Mouse (Mus musculus) midbrain, embryonic 11.5 days (tissue): ENCODE results near the gene Duox2. TPM values are rescaled to one million over a fixed set of nuclear protein-coding genes. Genes with fewer than 3 reads are reported as not detected.
"Not testable (repeated sequence)": the region's sequence is repeated elsewhere in the genome, so short reads cannot be mapped to it uniquely, and the experiment has no call there.

Experiments
- ATAC-seq: fragments of 200-750 bp; cut with Nextera tagmentation; 2 replicates; pipeline ENCODE4 v1.8.0; 2017; ENCODE audit warnings: moderate TSS enrichment, moderate library complexity; ENCODE audit not compliant: low FRiP score
- DNase-seq: peaks from one replicate; pipeline ENCODE4 v3.0.0; 2015; ENCODE audit warnings: low spot score; ENCODE audit errors: missing footprints
- H3K27ac ChIP-seq: fragments of 300-500 bp; sonication (generic); 2 replicates; pipeline ENCODE4 v1.5.1; 2014; ENCODE audit warnings: low read depth, low read length
- H3K27me3 ChIP-seq: fragments of 300-500 bp; sonication (generic); 2 replicates; pipeline ENCODE4 v1.6.1; 2014; ENCODE audit warnings: mild to moderate bottlenecking, low read length, moderate library complexity, mixed read lengths; ENCODE audit not compliant: control insufficient read depth, insufficient read depth
- H3K36me3 ChIP-seq: fragments of 300-500 bp; sonication (generic); 2 replicates; pipeline ENCODE4 v1.6.1; 2014; ENCODE audit warnings: mild to moderate bottlenecking, low read length, moderate library complexity, mixed read lengths; ENCODE audit not compliant: control insufficient read depth, insufficient read depth
- H3K4me1 ChIP-seq: fragments of 300-500 bp; sonication (generic); 2 replicates; pipeline ENCODE4 v1.6.1; 2014; ENCODE audit warnings: low read length; ENCODE audit not compliant: control insufficient read depth, insufficient read depth
- H3K4me2 ChIP-seq: fragments of 300-500 bp; sonication (generic); 2 replicates; pipeline ENCODE4 v1.6.1; 2014; ENCODE audit warnings: mild to moderate bottlenecking, moderate library complexity
- H3K4me3 ChIP-seq: fragments of 300-500 bp; sonication (generic); 2 replicates; pipeline ENCODE4 v1.5.1; 2014; ENCODE audit warnings: low read depth, low read length
- H3K9ac ChIP-seq: fragments of 300-500 bp; sonication (generic); 2 replicates; pipeline ENCODE4 v1.6.1; 2014; ENCODE audit warnings: low read length
- H3K9me3 ChIP-seq: fragments of 300-500 bp; sonication (generic); 2 replicates; pipeline ENCODE4 v1.6.1; 2016; ENCODE audit warnings: low read length; ENCODE audit not compliant: control insufficient read depth
- WGBS: fragments of 180-500 bp; shearing (Covaris S2); extraction: QIAGEN DNeasy Blood & Tissue Kit; methylation state at CpG from one replicate; pipeline ENCODE4 v1.1.7; 2014; 5-methylcytosine and 5-hydroxymethylcytosine counted together
- polyA plus RNA-seq: library from polyadenylated mRNA; unstranded; fragments of >200 nt; fragmentation: Nextera tagmentation; extraction: Ambion mirVana; gene quantifications from 2 replicates; pipeline ENCODE4 v1.2.1, GENCODE M21; 2014

Gene Duox2
- polyA plus RNA-seq = 0.03 TPM in 1 of 2 replicates, not detected in the other

GRCm38 (mm10) chr2:122298096-122298499 lies at the start of gene Duox2:
Gene Duox2 (minus strand): TSS chr2:122298449.
- Histone ChIP-seq H3K9me3 (no peaks in the 10 kb centered on the region), H3K4me1 (peaks cover 21% of the 10 kb centered on the region), H3K27ac (no peak within 1 kb of the TSS), H3K27me3 (peaks cover 85% of the 10 kb centered on the region), H3K4me2 (peak within 1 kb of the TSS; percentile 31), H3K36me3 (no peaks in the 10 kb centered on the region), H3K9ac (no peak within 1 kb of the TSS), H3K4me3 (peak within 1 kb of the TSS; percentile 21)
- WGBS = under 1% methylated on average over 13 of the region's 13 CpGs
- peak; percentile 95 for DNase-seq
- ATAC-seq = no peak

- H3K4me3 ChIP-seq = no peak overlapping the region
- DNase-seq (no peak), ATAC-seq (no peak)
- H3K4me2 ChIP-seq = no peak overlapping the region
- peaks cover 20% of the 10 kb centered on the region for H3K4me1 ChIP-seq
- no peaks in the 10 kb centered on the region for H3K9me3 ChIP-seq
- H3K9ac ChIP-seq = no peak overlapping the region
- H3K27ac ChIP-seq = no peak overlapping the region
- no peaks in the 10 kb centered on the region for H3K36me3 ChIP-seq
- WGBS = 86% methylated on average over 3 of the region's 3 CpGs
- no peaks in the 10 kb centered on the region for H3K27me3 ChIP-seq
Measured at GRCm38 (mm10) chr2:122347257-122347656, 49.0 kb upstream of the Duox2 start.

- ATAC-seq = not testable (repeated sequence)
Measured at GRCm38 (mm10) chr2:122346164-122346563, 47.9 kb upstream of the Duox2 start.

GRCm38 (mm10) chr2:122345106-122345893 lies 47.1 kb upstream of the Duox2 start:
- no peaks in the 10 kb centered on the region for H3K27me3 ChIP-seq
- no peaks in the 10 kb centered on the region for H3K9me3 ChIP-seq
- no peak overlapping the region for H3K4me2 ChIP-seq
- DNase-seq (no peak), ATAC-seq (no peak)
- no peaks in the 10 kb centered on the region for H3K36me3 ChIP-seq
- no peak overlapping the region for H3K4me3 ChIP-seq
- 87% methylated on average over 6 of the region's 6 CpGs for WGBS
- H3K27ac ChIP-seq = no peak overlapping the region
- H3K9ac ChIP-seq = no peak overlapping the region
- peaks cover 15% of the 10 kb centered on the region for H3K4me1 ChIP-seq

More at GRCm38 (mm10) chr2:122346164-122346563, 47.9 kb upstream of the Duox2 start:
- 92% methylated on average over 6 of the region's 6 CpGs for WGBS
- not testable (repeated sequence) for H3K27ac ChIP-seq, DNase-seq, H3K9ac ChIP-seq, H3K9me3 ChIP-seq, H3K4me2 ChIP-seq, H3K36me3 ChIP-seq, H3K27me3 ChIP-seq, H3K4me3 ChIP-seq
- peaks cover 15% of the 10 kb centered on the region for H3K4me1 ChIP-seq

GRCm38 (mm10) chr2:122337291-122337690 lies 39.0 kb upstream of the Duox2 start:
- Histone ChIP-seq H3K27me3 (no peaks in the 10 kb centered on the region), H3K27ac (no peak overlapping the region), H3K36me3 (no peaks in the 10 kb centered on the region), H3K9ac (no peak overlapping the region), H3K4me2 (peak overlapping the region; percentile 23; the same call in 1 of the 2 replicates), H3K9me3 (no peaks in the 10 kb centered on the region), H3K4me3 (0 out of 2 replicates have a peak overlapping the region, but pooled peaks have one; percentile 4), H3K4me1 (no peaks in the 10 kb centered on the region)
- 63% methylated on average over 21 of the region's 21 CpGs for WGBS
- DNase-seq (no peak), ATAC-seq (0 out of 2 replicates have a peak, but pooled peaks have one; percentile 44)

GRCm38 (mm10) chr2:122334170-122334569 lies 35.9 kb upstream of the Duox2 start:
- no peak for ATAC-seq
- Histone ChIP-seq H3K9ac (no peak overlapping the region), H3K9me3 (no peaks in the 10 kb centered on the region), H3K4me2 (no peak overlapping the region), H3K4me1 (no peaks in the 10 kb centered on the region), H3K27me3 (no peaks in the 10 kb centered on the region), H3K36me3 (no peaks in the 10 kb centered on the region), H3K4me3 (no peak overlapping the region), H3K27ac (no peak overlapping the region)
- no peak for DNase-seq
- WGBS = 69% methylated on average over 3 of the region's 3 CpGs

GRCm38 (mm10) chr2:122332222-122332621 lies 34.0 kb upstream of the Duox2 start:
- Histone ChIP-seq H3K27ac (no peak overlapping the region), H3K4me2 (no peak overlapping the region), H3K27me3 (no peaks in the 10 kb centered on the region), H3K9ac (no peak overlapping the region), H3K4me1 (no peaks in the 10 kb centered on the region), H3K4me3 (no peak overlapping the region), H3K9me3 (no peaks in the 10 kb centered on the region), H3K36me3 (no peaks in the 10 kb centered on the region)
- WGBS = 86% methylated on average over 3 of the region's 3 CpGs
- ATAC-seq = no peak
- DNase-seq = no peak

GRCm38 (mm10) chr2:122330317-122330716 lies 32.1 kb upstream of the Duox2 start:
- H3K27me3 ChIP-seq, H3K4me2 ChIP-seq, H3K27ac ChIP-seq, H3K9me3 ChIP-seq, H3K9ac ChIP-seq, H3K4me1 ChIP-seq, H3K36me3 ChIP-seq, ATAC-seq, DNase-seq, H3K4me3 ChIP-seq: not testable (repeated sequence)
- 87% methylated on average over 4 of the region's 6 CpGs for WGBS

- no peak overlapping the region for H3K27ac ChIP-seq
- H3K27me3 ChIP-seq = no peaks in the 10 kb centered on the region
- no peaks in the 10 kb centered on the region for H3K4me1 ChIP-seq
- no peak for ATAC-seq
- WGBS = 71% methylated on average over 3 of the region's 3 CpGs
- H3K4me3 ChIP-seq = no peak overlapping the region
- no peak overlapping the region for H3K9ac ChIP-seq
- H3K9me3 ChIP-seq = no peaks in the 10 kb centered on the region
- DNase-seq = no peak
- no peaks in the 10 kb centered on the region for H3K36me3 ChIP-seq
- no peak overlapping the region for H3K4me2 ChIP-seq
Measured at GRCm38 (mm10) chr2:122327986-122328385, 29.7 kb upstream of the Duox2 start.
